Mouse (Mus musculus): ENCODE data around the gene Polr3e. TPM values are rescaled to one million over a fixed set of nuclear protein-coding genes. Genes with fewer than 3 reads are reported as not detected.
"Not testable (repeated sequence)": the region's sequence is repeated elsewhere in the genome, so short reads cannot be mapped to it uniquely, and the experiment has no call there.

Gene Polr3e
- total and polyA plus RNA-seq, 3 experiments: 22.3 to 38.1 (median 33.6) TPM

DNA sequence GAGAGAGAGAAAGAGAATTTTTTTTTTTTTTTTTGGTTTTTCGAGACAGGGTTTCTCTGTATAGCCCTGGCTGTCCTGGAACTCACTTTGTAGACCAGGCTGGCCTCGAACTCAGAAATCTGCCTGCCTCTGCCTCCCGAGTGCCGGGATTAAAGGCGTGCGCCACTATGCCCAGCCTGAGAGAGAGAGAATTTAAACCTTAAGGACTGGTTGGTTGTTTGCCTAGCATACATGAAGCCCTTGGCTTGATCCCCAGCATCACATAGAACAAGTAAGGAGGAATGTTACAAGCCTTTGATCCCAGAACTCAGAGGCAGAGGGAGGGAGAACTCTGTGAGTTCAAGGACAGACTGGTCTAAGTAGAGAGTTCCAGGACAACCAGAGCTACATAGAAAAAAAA lies 6.3 kb upstream of the Polr3e start:
- H3K4me1 ChIP-seq (ENCODE audit: control insufficient read depth in 1 of 2, insufficient read depth in 2 of 2): peaks cover 0 to 11% of the 10 kb centered on the region in 2 experiments; a peak in 2 of 4 replicates
- dilution Hi-C loops (cut with MboI; ENCODE audit: extremely low pct_ligation_motif_present, extremely low pct_unique_long_range_greater_than_20kb, low sequenced_read_pairs): not testable (repeated sequence)
- in situ Hi-C loops (cut with MboI; ENCODE audit: low pct_ligation_motif_present, low pct_unique_long_range_greater_than_20kb, low sequenced_read_pairs): loop anchor here (5.0 kb wide), 1 partner anchor 74 kb away; no protein-coding TSS in a partner anchor

DNA sequence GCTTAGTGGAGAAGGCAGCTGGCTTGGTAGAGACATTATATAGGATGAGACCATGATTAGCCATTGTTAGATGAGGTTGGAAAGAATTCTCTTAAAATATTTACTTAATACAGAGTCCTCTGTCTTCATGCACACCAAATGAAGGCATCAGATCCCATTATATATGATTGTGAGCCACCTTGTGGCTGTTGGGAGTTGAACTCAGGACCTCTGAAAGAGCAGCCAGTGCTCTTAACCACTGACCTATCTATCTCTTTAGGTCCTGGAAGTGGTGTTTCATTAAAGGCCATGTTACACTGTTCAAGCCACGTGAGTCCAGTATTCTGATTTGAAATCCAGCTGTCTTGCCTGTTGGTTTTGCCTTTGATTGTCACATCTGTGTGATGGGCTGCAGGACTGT lies 4.2 kb upstream of the Polr3e start:
- Histone ChIP-seq H3K4me3 (replicated peaks in 1 of 3; ENCODE audit: low read depth in 2 of 3, low read length in 2 of 3, poor library complexity in 1 of 3) (no peak overlapping the region), H3K4me1 (ENCODE audit: control insufficient read depth in 1 of 2, insufficient read depth in 2 of 2) (peaks cover 0 to 14% of the 10 kb centered on the region in 2 experiments; a peak in 2 of 4 replicates), H3K36me3 (replicated peaks in 1 of 2; ENCODE audit: control insufficient read depth in 1 of 2, insufficient read depth in 1 of 2, low read length in 1 of 2) (no peaks in the 10 kb centered on the region), H3K9me3 (replicated peaks; ENCODE audit: low read length) (no peaks in the 10 kb centered on the region), H3K79me2 (replicated peaks; ENCODE audit: control insufficient read depth, extremely low read depth, insufficient read depth, poor library complexity, severe bottlenecking) (no peaks in the 10 kb centered on the region), H3K27ac (ENCODE audit: insufficient read depth, low read depth) (no peak overlapping the region), H3K9ac (ENCODE audit: insufficient read depth, low read depth) (no peak overlapping the region), H3K27me3 (replicated peaks) (no peaks in the 10 kb centered on the region), H3K4me2 (ENCODE audit: insufficient read depth, low read depth, poor library complexity, severe bottlenecking) (0 out of 2 replicates have a peak overlapping the region, but pooled peaks have one; percentile 4)
- peak; percentile 41 for DNase-seq (ENCODE audit: extremely low read depth)
- in situ Hi-C loops (cut with MboI; ENCODE audit: low pct_ligation_motif_present, low pct_unique_long_range_greater_than_20kb, low sequenced_read_pairs): loop anchor here (5.0 kb wide), 1 partner anchor 76 kb away; no protein-coding TSS in a partner anchor
- TF ChIP-seq MYC (IDR thresholded peaks at IDR 0.05; ENCODE audit: low read depth, low read length): 0 out of 2 replicates have a peak, but pooled peaks have one; percentile 22
- TF ChIP-seq POLR2AphosphoS2 (IDR thresholded peaks at IDR 0.05; ENCODE audit: low read depth, low read length): no peak
- TF ChIP-seq RAD21 (IDR thresholded peaks at IDR 0.05; ENCODE audit: low read depth, low read length): peak; percentile 70
- TF ChIP-seq CTCF (conservative IDR thresholded peaks at IDR 0.05 in 1 of 2, IDR thresholded peaks at IDR 0.05 in 1 of 2; ENCODE audit: low read depth in 2 of 2, low read length in 2 of 2): peak in 1 of 2 experiments; percentile 76; a peak in 2 of 4 replicates
- TF ChIP-seq TBP (conservative IDR thresholded peaks at IDR 0.05; ENCODE audit: low read depth, low read length): peak; percentile 82
- no peak for TF ChIP-seq ETS1 (conservative IDR thresholded peaks at IDR 0.05; ENCODE audit: low read depth, low read length)
- TF ChIP-seq BHLHE40 (IDR thresholded peaks at IDR 0.05; ENCODE audit: low read depth, low read length): 0 out of 2 replicates have a peak, but pooled peaks have one; percentile 17
- peak; percentile 15; the same call in 1 of the 2 replicates for TF ChIP-seq ELF1 (IDR thresholded peaks at IDR 0.05; ENCODE audit: low read depth, low read length)
- no peak for TF ChIP-seq ZC3H11A (IDR thresholded peaks at IDR 0.05; ENCODE audit: low read depth, low read length)
- no peak for TF ChIP-seq USF1 (IDR thresholded peaks at IDR 0.05; ENCODE audit: low read depth, low read length)
- peak; percentile 84 for TF ChIP-seq SMC3 (IDR thresholded peaks at IDR 0.05; ENCODE audit: low read depth, low read length)
- dilution Hi-C loops (cut with MboI; ENCODE audit: extremely low pct_ligation_motif_present, extremely low pct_unique_long_range_greater_than_20kb, low sequenced_read_pairs): no loop called here

More for the DNA sequence above, 6.3 kb upstream of the Polr3e start:
- H3K4me2 ChIP-seq (ENCODE audit: insufficient read depth, low read depth, poor library complexity, severe bottlenecking); H3K9me3 ChIP-seq (replicated peaks; ENCODE audit: low read length); H3K27ac ChIP-seq (ENCODE audit: insufficient read depth, low read depth); H3K4me3 ChIP-seq (replicated peaks in 1 of 3; ENCODE audit: low read depth in 2 of 3, low read length in 2 of 3, poor library complexity in 1 of 3); H3K27me3 ChIP-seq (replicated peaks); H3K36me3 ChIP-seq (replicated peaks in 1 of 2; ENCODE audit: control insufficient read depth in 1 of 2, insufficient read depth in 1 of 2, low read length in 1 of 2); H3K9ac ChIP-seq (ENCODE audit: insufficient read depth, low read depth); DNase-seq (ENCODE audit: extremely low read depth); H3K79me2 ChIP-seq (replicated peaks; ENCODE audit: control insufficient read depth, extremely low read depth, insufficient read depth, poor library complexity, severe bottlenecking): not testable (repeated sequence)
- peak; percentile 57; the same call in 1 of the 2 replicates for TF ChIP-seq TBP (conservative IDR thresholded peaks at IDR 0.05; ENCODE audit: low read depth, low read length)

DNA sequence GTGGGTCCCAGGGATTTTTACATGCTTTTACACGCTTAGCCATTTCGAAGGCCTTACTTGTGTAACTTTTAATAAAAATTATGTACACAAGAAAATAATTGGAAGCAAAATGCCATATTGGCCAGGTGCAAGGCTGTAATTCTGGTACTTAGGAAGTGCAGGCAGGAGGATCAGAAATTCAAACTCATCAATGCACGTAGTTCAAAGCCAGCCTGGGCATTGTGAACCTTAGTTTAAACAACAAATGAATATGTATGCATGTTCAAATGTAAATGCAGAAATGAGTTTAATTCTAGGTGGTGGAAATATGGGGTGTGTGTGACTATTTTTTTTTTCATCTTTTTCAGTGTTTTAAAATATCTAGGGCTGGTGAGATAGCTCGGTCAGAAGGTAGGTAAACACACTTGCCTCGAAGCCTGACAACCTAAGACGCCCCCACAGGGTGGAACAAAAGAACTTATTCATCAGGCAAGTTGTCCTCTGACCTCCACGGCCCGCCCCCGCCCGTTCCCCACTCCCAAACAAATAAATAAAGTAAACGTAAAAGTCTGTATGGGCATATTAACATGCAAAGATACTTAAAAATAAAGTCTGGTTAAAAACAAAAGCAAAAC lies 1.2 kb upstream of the Polr3e start:
- Histone ChIP-seq H3K9ac (ENCODE audit: insufficient read depth, low read depth) (0 out of 2 replicates have a peak overlapping the region, but pooled peaks have one; percentile 29), H3K27me3 (replicated peaks) (no peaks in the 10 kb centered on the region), H3K4me1 (ENCODE audit: control insufficient read depth in 1 of 2, insufficient read depth in 2 of 2) (peaks cover 0 to 32% of the 10 kb centered on the region in 2 experiments; a peak in 2 of 4 replicates), H3K36me3 (replicated peaks in 1 of 2; ENCODE audit: control insufficient read depth in 1 of 2, insufficient read depth in 1 of 2, low read length in 1 of 2) (peaks cover 0 to 16% of the 10 kb centered on the region in 2 experiments), H3K4me2 (ENCODE audit: insufficient read depth, low read depth, poor library complexity, severe bottlenecking) (peak overlapping the region; percentile 79), H3K4me3 (replicated peaks in 1 of 3; ENCODE audit: low read depth in 2 of 3, low read length in 2 of 3, poor library complexity in 1 of 3) (peak overlapping the region in 2 of 3 experiments; percentile 60 to 90), H3K9me3 (replicated peaks; ENCODE audit: low read length) (no peaks in the 10 kb centered on the region), H3K27ac (ENCODE audit: insufficient read depth, low read depth) (no peak overlapping the region), H3K79me2 (replicated peaks; ENCODE audit: control insufficient read depth, extremely low read depth, insufficient read depth, poor library complexity, severe bottlenecking) (peaks cover 21% of the 10 kb centered on the region)
- TF ChIP-seq MYC (IDR thresholded peaks at IDR 0.05; ENCODE audit: low read depth, low read length): 0 out of 2 replicates have a peak, but pooled peaks have one; percentile 21
- TF ChIP-seq EP300 (IDR thresholded peaks at IDR 0.05; ENCODE audit: low read length): no peak
- TF ChIP-seq MXI1 (IDR thresholded peaks at IDR 0.05; ENCODE audit: low read depth, low read length): 0 out of 2 replicates have a peak, but pooled peaks have one; percentile 31
- peak in 1 of 2 experiments; percentile 27; a peak in 2 of 4 replicates for TF ChIP-seq CTCF (conservative IDR thresholded peaks at IDR 0.05 in 1 of 2, IDR thresholded peaks at IDR 0.05 in 1 of 2; ENCODE audit: low read depth in 2 of 2, low read length in 2 of 2)
- dilution Hi-C loops (cut with MboI; ENCODE audit: extremely low pct_ligation_motif_present, extremely low pct_unique_long_range_greater_than_20kb, low sequenced_read_pairs): no loop called here
- DNase-seq (ENCODE audit: extremely low read depth): peak; percentile 40
- in situ Hi-C loops (cut with MboI; ENCODE audit: low pct_ligation_motif_present, low pct_unique_long_range_greater_than_20kb, low sequenced_read_pairs): no loop called here
